Mouse (Mus musculus): ENCODE results near the gene Ndufa5.

DNA sequence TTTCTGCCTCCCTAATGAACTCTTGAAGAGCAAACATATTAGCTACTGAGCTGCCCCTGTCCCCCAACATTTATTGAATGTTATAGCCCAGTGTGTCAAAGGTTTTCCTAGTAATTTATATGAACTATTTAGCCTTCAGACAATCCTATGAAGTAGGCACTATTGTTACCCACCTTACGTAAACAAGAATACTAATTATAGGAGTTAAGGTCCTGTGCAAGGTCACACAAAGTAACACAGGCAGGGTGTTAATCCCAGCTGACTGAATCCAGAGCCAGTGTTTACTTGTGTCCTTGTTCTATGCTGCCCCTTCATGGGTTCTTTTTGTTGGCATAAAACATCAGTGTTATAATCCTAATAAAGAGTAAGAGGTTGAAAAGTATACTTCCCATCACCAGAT, 41.9 kb upstream of the Ndufa5 start:
- TF ChIP-seq CTCF (IDR thresholded peaks at IDR 0.05; ENCODE audit: low read depth, low read length) (no peak), POLR2A (IDR thresholded peaks at IDR 0.05; ENCODE audit: borderline replicate concordance, low read depth, low read length) (no peak)
